Mouse (Mus musculus) hindbrain, embryonic 13.5 days (tissue): Measurements from ENCODE around the gene Rassf2. TPM values are rescaled to one million over a fixed set of nuclear protein-coding genes. Genes with fewer than 3 reads are reported as not detected.

ENCODE experiments used
- ATAC-seq: fragments of 200-750 bp; cut with Nextera tagmentation; 2 replicates; pipeline ENCODE4 v1.8.0; 2017; ENCODE audit warnings: moderate TSS enrichment; ENCODE audit not compliant: low FRiP score
- H3K27ac ChIP-seq: fragments of 300-500 bp; sonication (generic); 2 replicates; pipeline ENCODE4 v1.5.1; 2015; ENCODE audit warnings: inconsistent platforms, mild to moderate bottlenecking, moderate library complexity
- H3K27me3 ChIP-seq: fragments of 300-500 bp; sonication (generic); 2 replicates; pipeline ENCODE4 v1.6.1; 2015; ENCODE audit warnings: mild to moderate bottlenecking, inconsistent platforms
- H3K36me3 ChIP-seq: fragments of 300-500 bp; sonication (generic); 2 replicates; pipeline ENCODE4 v1.6.1; 2015; ENCODE audit warnings: mild to moderate bottlenecking, inconsistent platforms
- H3K4me1 ChIP-seq: fragments of 300-500 bp; sonication (generic); replicated peaks from 2 replicates; pipeline ENCODE4 v1.6.1; 2015; ENCODE audit warnings: inconsistent platforms
- H3K4me2 ChIP-seq: fragments of 300-500 bp; sonication (generic); 2 replicates; pipeline ENCODE4 v1.6.1; 2015; ENCODE audit warnings: inconsistent platforms, mild to moderate bottlenecking, moderate library complexity
- H3K4me3 ChIP-seq: fragments of 300-500 bp; sonication (generic); 2 replicates; pipeline ENCODE4 v1.5.1; 2015; ENCODE audit warnings: mild to moderate bottlenecking, inconsistent platforms
- H3K9ac ChIP-seq: fragments of 300-500 bp; sonication (generic); 2 replicates; pipeline ENCODE4 v1.6.1; 2015; ENCODE audit warnings: mild to moderate bottlenecking, inconsistent platforms
- H3K9me3 ChIP-seq: fragments of 300-500 bp; sonication (generic); 2 replicates; pipeline ENCODE4 v1.6.1; 2016; ENCODE audit warnings: inconsistent platforms
- WGBS: fragments of 180-500 bp; shearing (Covaris S2); methylation state at CpG from one replicate; pipeline ENCODE4 v1.1.7; 2015; 5-methylcytosine and 5-hydroxymethylcytosine counted together
- polyA plus RNA-seq: library from polyadenylated mRNA; unstranded; fragments of >200 nt; fragmentation: Nextera tagmentation; extraction: Ambion mirVana; gene quantifications from 2 replicates; pipeline ENCODE4 v1.2.1, GENCODE M21; 2015

Gene Rassf2
- polyA plus RNA-seq, 1 experiment from 2014 or later = 30.6 TPM

GRCm38 (mm10) chr2:131995742-131996141, 34.3 kb downstream of the Rassf2 start:
- H3K9ac ChIP-seq = no peak overlapping the region
- 94% methylated on average over 12 of the region's 12 CpGs for WGBS

GRCm38 (mm10) chr2:131994971-131995370, 35.1 kb downstream of the Rassf2 start:
- Histone ChIP-seq H3K4me3 (no peak overlapping the region), H3K4me2 (no peak overlapping the region), H3K27me3 (no peaks in the 10 kb centered on the region), H3K27ac (no peak overlapping the region), H3K36me3 (peaks cover 60% of the 10 kb centered on the region), H3K9ac (no peak overlapping the region), H3K9me3 (no peaks in the 10 kb centered on the region), H3K4me1 (peaks cover 9% of the 10 kb centered on the region)
- 92% methylated on average over 6 of the region's 6 CpGs for WGBS
- ATAC-seq = no peak

More at GRCm38 (mm10) chr2:131995742-131996141, 34.3 kb downstream of the Rassf2 start:
- H3K36me3 ChIP-seq = peaks cover 63% of the 10 kb centered on the region
- no peak overlapping the region for H3K4me3 ChIP-seq
- H3K9me3 ChIP-seq = no peaks in the 10 kb centered on the region
- ATAC-seq = no peak
- no peaks in the 10 kb centered on the region for H3K27me3 ChIP-seq
- H3K4me1 ChIP-seq = peaks cover 9% of the 10 kb centered on the region
- H3K27ac ChIP-seq = no peak overlapping the region
- no peak overlapping the region for H3K4me2 ChIP-seq

- H3K27ac ChIP-seq = no peak overlapping the region
- peaks cover 9% of the 10 kb centered on the region for H3K4me1 ChIP-seq
- H3K9me3 ChIP-seq = no peaks in the 10 kb centered on the region
- 58% methylated on average over 14 of the region's 14 CpGs for WGBS
- no peak overlapping the region for H3K4me3 ChIP-seq
- peak; percentile 24; the same call in 1 of the 2 replicates for ATAC-seq
- H3K9ac ChIP-seq = no peak overlapping the region
- peaks cover 51% of the 10 kb centered on the region for H3K36me3 ChIP-seq
- no peak overlapping the region for H3K4me2 ChIP-seq
- no peaks in the 10 kb centered on the region for H3K27me3 ChIP-seq
Measured at GRCm38 (mm10) chr2:131993563-131994088, 36.4 kb downstream of the Rassf2 start.

GRCm38 (mm10) chr2:131993151-131993550, 36.9 kb downstream of the Rassf2 start:
- Histone ChIP-seq H3K9ac (no peak overlapping the region), H3K4me2 (no peak overlapping the region), H3K4me3 (no peak overlapping the region), H3K27me3 (no peaks in the 10 kb centered on the region), H3K4me1 (peaks cover 9% of the 10 kb centered on the region), H3K36me3 (peaks cover 47% of the 10 kb centered on the region), H3K27ac (no peak overlapping the region), H3K9me3 (no peaks in the 10 kb centered on the region)
- WGBS = 81% methylated on average over 4 of the region's 4 CpGs
- no peak for ATAC-seq

- Histone ChIP-seq H3K27ac (no peak overlapping the region), H3K36me3 (peaks cover 40% of the 10 kb centered on the region), H3K9me3 (no peaks in the 10 kb centered on the region), H3K4me1 (peaks cover 9% of the 10 kb centered on the region), H3K4me3 (no peak overlapping the region), H3K4me2 (no peak overlapping the region), H3K27me3 (no peaks in the 10 kb centered on the region), H3K9ac (no peak overlapping the region)
- WGBS = 83% methylated on average over 2 of the region's 2 CpGs
- no peak for ATAC-seq
Measured at GRCm38 (mm10) chr2:131992487-131992886, 37.6 kb downstream of the Rassf2 start.

GRCm38 (mm10) chr2:131988550-131988949, 41.5 kb downstream of the Rassf2 start:
- Histone ChIP-seq H3K4me2 (no peak overlapping the region), H3K4me1 (peaks cover 5% of the 10 kb centered on the region; the same call in 1 of the 2 replicates), H3K9ac (no peak overlapping the region), H3K4me3 (no peak overlapping the region), H3K27ac (no peak overlapping the region), H3K9me3 (no peaks in the 10 kb centered on the region), H3K36me3 (peaks cover 5% of the 10 kb centered on the region; the same call in 1 of the 2 replicates), H3K27me3 (no peaks in the 10 kb centered on the region)
- 89% methylated on average over 2 of the region's 2 CpGs for WGBS
- ATAC-seq = no peak

- ATAC-seq = no peak
- H3K36me3 ChIP-seq = 0 out of 2 replicates have a peak, but pooled peaks cover 3% of the 10 kb centered on the region
- no peak overlapping the region for H3K9ac ChIP-seq
- H3K4me2 ChIP-seq = no peak overlapping the region
- H3K27ac ChIP-seq = no peak overlapping the region
- no peaks in the 10 kb centered on the region for H3K9me3 ChIP-seq
- no peaks in the 10 kb centered on the region for H3K4me1 ChIP-seq
- no peak overlapping the region for H3K4me3 ChIP-seq
- WGBS = 51% methylated on average over 3 of the region's 3 CpGs
- H3K27me3 ChIP-seq = no peaks in the 10 kb centered on the region
Measured at GRCm38 (mm10) chr2:131987950-131988349, 42.1 kb downstream of the Rassf2 start.

- 26% methylated on average over 6 of the region's 6 CpGs for WGBS
- peak; percentile 89; the same call in 1 of the 2 replicates for ATAC-seq
- H3K36me3 ChIP-seq = no peaks in the 10 kb centered on the region
- no peaks in the 10 kb centered on the region for H3K27me3 ChIP-seq
- H3K4me1 ChIP-seq = no peaks in the 10 kb centered on the region
- no peak overlapping the region for H3K4me3 ChIP-seq
- no peaks in the 10 kb centered on the region for H3K9me3 ChIP-seq
- H3K27ac ChIP-seq = no peak overlapping the region
- H3K4me2 ChIP-seq = no peak overlapping the region
- H3K9ac ChIP-seq = no peak overlapping the region
Measured at GRCm38 (mm10) chr2:131982546-131983196, 47.4 kb downstream of the Rassf2 start.

- no peaks in the 10 kb centered on the region for H3K4me1 ChIP-seq
- no peak for ATAC-seq
Measured at GRCm38 (mm10) chr2:131980866-131981265, 49.2 kb downstream of the Rassf2 start.

GRCm38 (mm10) chr2:131976663-131977062, 53.4 kb downstream of the Rassf2 start:
- Histone ChIP-seq H3K4me2 (no peak overlapping the region), H3K4me1 (no peaks in the 10 kb centered on the region), H3K27me3 (no peaks in the 10 kb centered on the region), H3K9me3 (no peaks in the 10 kb centered on the region), H3K36me3 (no peaks in the 10 kb centered on the region), H3K4me3 (no peak overlapping the region), H3K9ac (no peak overlapping the region), H3K27ac (no peak overlapping the region)
- ATAC-seq = no peak
- 85% methylated on average over 3 of the region's 3 CpGs for WGBS

More at GRCm38 (mm10) chr2:131980866-131981265, 49.2 kb downstream of the Rassf2 start:
- Histone ChIP-seq H3K9me3 (no peaks in the 10 kb centered on the region), H3K4me3 (no peak overlapping the region), H3K27ac (no peak overlapping the region), H3K9ac (no peak overlapping the region), H3K4me2 (no peak overlapping the region), H3K36me3 (no peaks in the 10 kb centered on the region), H3K27me3 (no peaks in the 10 kb centered on the region)
- 59% methylated on average over 9 of the region's 9 CpGs for WGBS

- 84% methylated on average over 4 of the region's 4 CpGs for WGBS
- H3K9me3 ChIP-seq = no peaks in the 10 kb centered on the region
- no peaks in the 10 kb centered on the region for H3K4me1 ChIP-seq
- no peaks in the 10 kb centered on the region for H3K27me3 ChIP-seq
- H3K9ac ChIP-seq = no peak overlapping the region
- ATAC-seq = no peak
- no peaks in the 10 kb centered on the region for H3K36me3 ChIP-seq
- H3K27ac ChIP-seq = no peak overlapping the region
- no peak overlapping the region for H3K4me2 ChIP-seq
- H3K4me3 ChIP-seq = no peak overlapping the region
Measured at GRCm38 (mm10) chr2:131971098-131971497, 59.0 kb downstream of the Rassf2 start.

- H3K36me3 ChIP-seq = no peaks in the 10 kb centered on the region
Measured at GRCm38 (mm10) chr2:131970597-131970996, 59.5 kb downstream of the Rassf2 start.

GRCm38 (mm10) chr2:131961671-131962070, 68.4 kb downstream of the Rassf2 start:
- no peak for ATAC-seq
- Histone ChIP-seq H3K27ac (no peak overlapping the region), H3K36me3 (no peaks in the 10 kb centered on the region), H3K9ac (no peak overlapping the region), H3K4me3 (no peak overlapping the region), H3K4me1 (no peaks in the 10 kb centered on the region), H3K27me3 (peaks cover 5% of the 10 kb centered on the region; the same call in 1 of the 2 replicates), H3K9me3 (no peaks in the 10 kb centered on the region), H3K4me2 (no peak overlapping the region)
- WGBS = 90% methylated on average over 2 of the region's 2 CpGs

More at GRCm38 (mm10) chr2:131970597-131970996, 59.5 kb downstream of the Rassf2 start:
- no peak overlapping the region for H3K4me3 ChIP-seq
- H3K27ac ChIP-seq = no peak overlapping the region
- no peak for ATAC-seq
- H3K4me2 ChIP-seq = no peak overlapping the region
- no peaks in the 10 kb centered on the region for H3K9me3 ChIP-seq
- 94% methylated on average over 2 of the region's 2 CpGs for WGBS
- no peaks in the 10 kb centered on the region for H3K4me1 ChIP-seq
- H3K9ac ChIP-seq = no peak overlapping the region
- no peaks in the 10 kb centered on the region for H3K27me3 ChIP-seq
